Mouse (Mus musculus) heart, embryonic 11.5 days (tissue): ENCODE results near the gene ccdc198. TPM values are rescaled to one million over a fixed set of nuclear protein-coding genes. Genes with fewer than 3 reads are reported as not detected.
A peak's percentile ranks its signal among the peaks of the same experiment; 100 is the strongest.

Source experiments
- ATAC-seq: fragments of 200-750 bp; cut with Nextera tagmentation; replicated peaks from 2 replicates; pipeline ENCODE4 v1.8.0; 2017; ENCODE audit warnings: moderate library complexity; ENCODE audit not compliant: insufficient number of reproducible peaks, low FRiP score, low TSS enrichment
- H3K27ac ChIP-seq: fragments of 300-500 bp; sonication (generic); 2 replicates; pipeline ENCODE4 v1.5.1; 2014; ENCODE audit warnings: mild to moderate bottlenecking, low read depth, low read length
- H3K27me3 ChIP-seq: fragments of 300-500 bp; sonication (generic); 2 replicates; pipeline ENCODE4 v1.6.1; 2014; ENCODE audit warnings: mild to moderate bottlenecking, low read length, mixed read lengths; ENCODE audit not compliant: control insufficient read depth, insufficient read depth
- H3K36me3 ChIP-seq: fragments of 300-500 bp; sonication (generic); 2 replicates; pipeline ENCODE4 v1.6.1; 2014; ENCODE audit warnings: mild to moderate bottlenecking, low read length, moderate library complexity, mixed read lengths; ENCODE audit not compliant: control insufficient read depth, insufficient read depth
- H3K4me1 ChIP-seq: fragments of 300-500 bp; sonication (generic); 2 replicates; pipeline ENCODE4 v1.6.1; 2014; ENCODE audit warnings: low read length; ENCODE audit not compliant: control insufficient read depth, insufficient read depth
- H3K4me2 ChIP-seq: fragments of 300-500 bp; sonication (generic); 2 replicates; pipeline ENCODE4 v1.6.1; 2014; ENCODE audit warnings: mild to moderate bottlenecking, moderate library complexity
- H3K4me3 ChIP-seq: fragments of 300-500 bp; sonication (generic); 2 replicates; pipeline ENCODE4 v1.5.1; 2014; ENCODE audit warnings: low read depth, low read length
- H3K9ac ChIP-seq: fragments of 300-500 bp; sonication (generic); 2 replicates; pipeline ENCODE4 v1.6.1; 2014; ENCODE audit warnings: mild to moderate bottlenecking, low read depth, low read length, moderate library complexity
- H3K9me3 ChIP-seq: fragments of 300-500 bp; sonication (generic); replicated peaks from 2 replicates; pipeline ENCODE4 v1.6.1; 2016; ENCODE audit warnings: low read length; ENCODE audit not compliant: control insufficient read depth
- WGBS: fragments of 180-500 bp; shearing (Covaris S2); extraction: QIAGEN DNeasy Blood & Tissue Kit; methylation state at CpG from one replicate; pipeline ENCODE4 v1.1.7; 2014; ENCODE audit not compliant: insufficient replicate concordance; 5-methylcytosine and 5-hydroxymethylcytosine counted together
- polyA plus RNA-seq: library from polyadenylated mRNA; unstranded; fragments of >200 nt; fragmentation: Nextera tagmentation; extraction: Ambion mirVana; gene quantifications from 2 replicates; pipeline ENCODE4 v1.2.1, GENCODE M21; 2014

Gene ccdc198
- polyA plus RNA-seq, 1 experiment from 2014 or later: 0.13 TPM

DNA sequence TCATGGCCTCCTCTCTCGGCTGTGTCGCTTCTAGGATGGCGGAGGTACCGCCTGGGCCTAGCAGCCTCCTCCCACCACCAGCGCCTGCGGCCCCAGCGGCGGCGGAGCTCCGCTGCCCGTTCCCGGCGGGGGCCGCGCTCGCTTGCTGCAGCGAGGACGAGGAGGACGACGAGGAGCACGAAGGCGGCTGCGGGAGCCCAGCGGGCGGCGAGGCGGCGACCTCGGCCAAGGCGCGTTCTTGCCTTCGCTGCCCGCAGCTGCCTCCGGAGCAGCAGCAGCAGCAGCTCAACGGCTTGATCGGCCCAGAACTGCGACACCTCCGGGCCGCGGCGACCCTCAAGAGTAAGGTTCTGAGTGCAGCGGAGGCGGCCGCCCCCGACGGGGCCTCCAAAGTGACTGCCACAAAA is 72.7 kb downstream of the ccdc198 start:
- peak; percentile 79 for ATAC-seq
- Histone ChIP-seq H3K4me3 (peak overlapping the region; percentile 78), H3K9ac (peak overlapping the region; percentile 85), H3K4me2 (peak overlapping the region; percentile 86), H3K36me3 (no peaks in the 10 kb centered on the region), H3K27ac (peak overlapping the region; percentile 87), H3K27me3 (no peaks in the 10 kb centered on the region), H3K9me3 (no peaks in the 10 kb centered on the region), H3K4me1 (peaks cover 20% of the 10 kb centered on the region)
- WGBS: under 1% methylated on average over 39 of the region's 46 CpGs

DNA sequence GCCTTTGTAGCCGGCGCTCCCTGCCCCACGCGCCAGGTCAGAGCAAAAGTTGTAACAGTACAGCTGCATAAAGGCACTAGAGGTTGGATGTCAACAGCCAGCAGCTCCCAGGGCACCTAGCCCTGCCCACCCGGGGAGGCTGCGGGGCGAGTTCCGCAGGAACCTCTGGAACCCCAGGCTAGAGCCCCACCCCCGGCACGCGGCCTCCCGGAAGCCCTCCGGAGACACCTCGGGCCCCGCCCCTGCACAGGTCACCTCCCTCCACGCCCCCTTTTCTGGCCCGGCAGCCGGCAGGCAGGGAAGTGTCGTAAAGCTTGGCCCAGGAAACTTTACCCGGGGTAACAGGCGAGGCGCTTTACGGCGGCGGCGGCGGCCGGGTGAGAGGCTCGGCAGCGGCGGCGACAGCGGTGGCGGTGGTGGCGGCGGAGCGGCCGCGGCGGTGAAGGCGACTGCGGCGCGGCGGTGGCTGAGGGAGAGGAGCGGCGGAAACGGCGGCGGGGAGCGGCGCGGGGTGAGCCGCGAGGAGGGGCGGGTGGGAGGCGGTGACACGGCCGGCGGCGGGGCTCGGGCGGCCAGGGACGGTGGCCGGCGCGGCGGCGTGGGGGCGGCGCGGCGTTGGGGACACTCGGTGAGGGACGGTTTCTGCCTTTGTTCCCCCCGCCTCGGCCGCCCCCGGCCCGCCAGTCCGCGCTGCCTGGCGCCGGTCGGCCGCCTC is 73.2 kb downstream of the ccdc198 start, which contains the start of gene Naa30:
Gene Naa30 (plus strand): TSS at position 360 of the 715 bp plus-strand sequence.
- Histone ChIP-seq H3K4me2 (peak within 1 kb of the TSS; percentile 86), H3K4me1 (peaks cover 20% of the 10 kb centered on the region), H3K27me3 (no peaks in the 10 kb centered on the region), H3K9ac (peak within 1 kb of the TSS; percentile 85), H3K4me3 (peak within 1 kb of the TSS; percentile 78), H3K27ac (peak within 1 kb of the TSS; percentile 87), H3K9me3 (no peaks in the 10 kb centered on the region), H3K36me3 (no peaks in the 10 kb centered on the region)
- WGBS: under 1% methylated on average over 72 of the region's 86 CpGs
- ATAC-seq: peak; percentile 95

DNA sequence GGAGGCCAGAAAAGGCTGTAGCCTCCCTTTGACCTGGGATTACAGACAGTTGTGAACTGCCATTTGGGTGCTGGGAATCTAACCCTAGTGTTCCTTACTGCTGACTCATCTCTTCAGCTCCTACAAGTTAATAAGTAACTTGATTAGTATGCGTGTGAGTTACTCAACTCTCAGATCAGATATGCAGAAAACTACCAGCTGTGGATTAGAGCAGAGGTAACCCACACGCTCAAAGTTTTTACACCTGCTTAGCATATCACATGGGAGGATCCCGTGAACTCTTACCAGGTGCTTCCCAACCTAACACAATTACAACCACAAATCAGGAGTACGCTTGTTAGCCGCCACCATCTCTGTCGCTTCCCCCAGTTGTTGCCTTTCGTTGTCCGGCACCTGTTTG is 74.0 kb downstream of the ccdc198 start:
- H3K4me2 ChIP-seq: peak overlapping the region; percentile 86
- no peaks in the 10 kb centered on the region for H3K36me3 ChIP-seq
- peak overlapping the region; percentile 87; the same call in 1 of the 2 replicates for H3K27ac ChIP-seq
- ATAC-seq: no peak
- WGBS: 28% methylated on average over 8 of the region's 8 CpGs
- peak overlapping the region; percentile 78 for H3K4me3 ChIP-seq
- H3K27me3 ChIP-seq: no peaks in the 10 kb centered on the region
- peak overlapping the region; percentile 85 for H3K9ac ChIP-seq
- H3K4me1 ChIP-seq: peaks cover 20% of the 10 kb centered on the region
- H3K9me3 ChIP-seq: no peaks in the 10 kb centered on the region

Other genes with a start within 250 kb of the ccdc198 start
- gene Ap5m1, start 179.4 kb downstream of the ccdc198 start, polyA plus RNA-seq: 23.6 and 26.0 TPM in 2 replicates
- 44.6 and 50.5 TPM in 2 replicates for gene Exoc5, start 178.8 kb downstream of the ccdc198 start, polyA plus RNA-seq
- 10.1 and 10.5 TPM in 2 replicates for gene Naa30, start 73.2 kb downstream of the ccdc198 start, polyA plus RNA-seq